Mouse (Mus musculus): ENCODE results near the gene Prkcz. TPM values are rescaled to one million over a fixed set of nuclear protein-coding genes. Genes with fewer than 3 reads are reported as not detected.

Gene Prkcz
- polyA plus RNA-seq, 1 experiment from 2014 or later: 2.4 TPM

GRCm38 (mm10) chr4:155215773-155216630 is 145.2 kb downstream of the Prkcz start:
- Histone ChIP-seq H3K4me3 (replicated peaks) (no peak overlapping the region), H3K27ac (replicated peaks) (no peak overlapping the region), H3K9ac (no peak overlapping the region), H3K4me1 (replicated peaks) (peaks cover 77% of the 10 kb centered on the region), H3K27me3 (peaks cover 29% of the 10 kb centered on the region), H3K4me2 (no peak overlapping the region), H3K36me3 (replicated peaks) (no peaks in the 10 kb centered on the region), H3K9me3 (replicated peaks) (no peaks in the 10 kb centered on the region)
- ATAC-seq (ENCODE audit: insufficient read depth): no peak
- 64% methylated on average over 12 of the region's 12 CpGs for WGBS (ENCODE audit: insufficient replicate concordance)

- Histone ChIP-seq H3K4me1 (replicated peaks) (peaks cover 70% of the 10 kb centered on the region), H3K9ac (no peak overlapping the region), H3K36me3 (replicated peaks) (no peaks in the 10 kb centered on the region), H3K27ac (replicated peaks) (no peak overlapping the region), H3K9me3 (replicated peaks) (no peaks in the 10 kb centered on the region), H3K4me2 (no peak overlapping the region), H3K4me3 (replicated peaks) (no peak overlapping the region), H3K27me3 (peaks cover 21% of the 10 kb centered on the region)
- no peak for ATAC-seq (ENCODE audit: insufficient read depth)
- WGBS (ENCODE audit: insufficient replicate concordance): 64% methylated on average over 9 of the region's 9 CpGs
Measured at GRCm38 (mm10) chr4:155215203-155215602, 146.0 kb downstream of the Prkcz start.

GRCm38 (mm10) chr4:155214793-155215192 is 146.4 kb downstream of the Prkcz start:
- H3K4me1 ChIP-seq (replicated peaks): peaks cover 66% of the 10 kb centered on the region
- no peak overlapping the region for H3K27ac ChIP-seq (replicated peaks)
- peaks cover 17% of the 10 kb centered on the region for H3K27me3 ChIP-seq
- no peak for ATAC-seq (ENCODE audit: insufficient read depth)
- H3K36me3 ChIP-seq (replicated peaks): no peaks in the 10 kb centered on the region
- H3K9ac ChIP-seq: no peak overlapping the region
- no peak overlapping the region for H3K4me3 ChIP-seq (replicated peaks)
- no peaks in the 10 kb centered on the region for H3K9me3 ChIP-seq (replicated peaks)
- WGBS (ENCODE audit: insufficient replicate concordance): 74% methylated on average over 10 of the region's 10 CpGs
- no peak overlapping the region for H3K4me2 ChIP-seq

GRCm38 (mm10) chr4:155214188-155214587 is 147.0 kb downstream of the Prkcz start:
- no peak for ATAC-seq (ENCODE audit: insufficient read depth)
- no peaks in the 10 kb centered on the region for H3K36me3 ChIP-seq (replicated peaks)
- H3K9ac ChIP-seq: no peak overlapping the region
- H3K4me2 ChIP-seq: no peak overlapping the region
- no peaks in the 10 kb centered on the region for H3K9me3 ChIP-seq (replicated peaks)
- H3K27me3 ChIP-seq: peaks cover 11% of the 10 kb centered on the region; the same call in 1 of the 2 replicates
- 64% methylated on average over 6 of the region's 6 CpGs for WGBS (ENCODE audit: insufficient replicate concordance)
- no peak overlapping the region for H3K4me3 ChIP-seq (replicated peaks)
- peaks cover 60% of the 10 kb centered on the region for H3K4me1 ChIP-seq (replicated peaks)
- H3K27ac ChIP-seq (replicated peaks): no peak overlapping the region

- Histone ChIP-seq H3K4me1 (replicated peaks) (peaks cover 56% of the 10 kb centered on the region), H3K4me3 (replicated peaks) (no peak overlapping the region), H3K9ac (no peak overlapping the region), H3K4me2 (no peak overlapping the region), H3K36me3 (replicated peaks) (no peaks in the 10 kb centered on the region), H3K27me3 (peaks cover 6% of the 10 kb centered on the region; the same call in 1 of the 2 replicates), H3K9me3 (replicated peaks) (no peaks in the 10 kb centered on the region), H3K27ac (replicated peaks) (no peak overlapping the region)
- no peak for ATAC-seq (ENCODE audit: insufficient read depth)
- 60% methylated on average over 6 of the region's 6 CpGs for WGBS (ENCODE audit: insufficient replicate concordance)
Measured at GRCm38 (mm10) chr4:155213752-155214054, 147.5 kb downstream of the Prkcz start.

- no peak overlapping the region for H3K9ac ChIP-seq
- H3K4me1 ChIP-seq (replicated peaks): peaks cover 56% of the 10 kb centered on the region
- no peak for ATAC-seq (ENCODE audit: insufficient read depth)
- no peak overlapping the region for H3K4me3 ChIP-seq (replicated peaks)
- H3K36me3 ChIP-seq (replicated peaks): no peaks in the 10 kb centered on the region
- H3K27me3 ChIP-seq: 0 out of 2 replicates have a peak, but pooled peaks cover 2% of the 10 kb centered on the region
- no peak overlapping the region for H3K4me2 ChIP-seq
- no peaks in the 10 kb centered on the region for H3K9me3 ChIP-seq (replicated peaks)
- H3K27ac ChIP-seq (replicated peaks): no peak overlapping the region
- WGBS (ENCODE audit: insufficient replicate concordance): 61% methylated on average over 9 of the region's 9 CpGs
Measured at GRCm38 (mm10) chr4:155213052-155213751, 148.0 kb downstream of the Prkcz start.

Other genes starting within 250 kb of the Prkcz start
- gene Ski, start 138.8 kb downstream of the Prkcz start, polyA plus RNA-seq (2015; fragmentation: Nextera tagmentation; extraction: Ambion mirVana): 2.1 and 2.6 TPM in 2 replicates
- 18.2 and 19.7 TPM in 2 replicates for gene Faap20, start 111.6 kb downstream of the Prkcz start, polyA plus RNA-seq (2015; fragmentation: Nextera tagmentation; extraction: Ambion mirVana)
- not detected in 2 replicates for gene Gabrd, start 36.8 kb upstream of the Prkcz start, polyA plus RNA-seq (2015; fragmentation: Nextera tagmentation; extraction: Ambion mirVana)
- gene Cfap74, start 47.8 kb upstream of the Prkcz start, polyA plus RNA-seq (2015; fragmentation: Nextera tagmentation; extraction: Ambion mirVana): 0.07 and 0.14 TPM in 2 replicates
- 0.50 TPM in 1 of 2 replicates, not detected in the other for gene Tmem52, start 107.8 kb upstream of the Prkcz start, polyA plus RNA-seq (2015; fragmentation: Nextera tagmentation; extraction: Ambion mirVana)
- gene Gnb1, start 130.0 kb upstream of the Prkcz start, polyA plus RNA-seq (2015; fragmentation: Nextera tagmentation; extraction: Ambion mirVana): 100 and 106 TPM in 2 replicates
- gene Nadk, start 201.0 kb upstream of the Prkcz start, polyA plus RNA-seq (2015; fragmentation: Nextera tagmentation; extraction: Ambion mirVana): 46.9 and 51.4 TPM in 2 replicates
- 5.4 and 5.9 TPM in 2 replicates for gene Slc35e2, start 240.1 kb upstream of the Prkcz start, polyA plus RNA-seq (2015; fragmentation: Nextera tagmentation; extraction: Ambion mirVana)

Measured in liver, embryonic 15.5 days (tissue).